8 mouse cellular contexts compared by ENCODE assay signal in the genomic region with DNA sequence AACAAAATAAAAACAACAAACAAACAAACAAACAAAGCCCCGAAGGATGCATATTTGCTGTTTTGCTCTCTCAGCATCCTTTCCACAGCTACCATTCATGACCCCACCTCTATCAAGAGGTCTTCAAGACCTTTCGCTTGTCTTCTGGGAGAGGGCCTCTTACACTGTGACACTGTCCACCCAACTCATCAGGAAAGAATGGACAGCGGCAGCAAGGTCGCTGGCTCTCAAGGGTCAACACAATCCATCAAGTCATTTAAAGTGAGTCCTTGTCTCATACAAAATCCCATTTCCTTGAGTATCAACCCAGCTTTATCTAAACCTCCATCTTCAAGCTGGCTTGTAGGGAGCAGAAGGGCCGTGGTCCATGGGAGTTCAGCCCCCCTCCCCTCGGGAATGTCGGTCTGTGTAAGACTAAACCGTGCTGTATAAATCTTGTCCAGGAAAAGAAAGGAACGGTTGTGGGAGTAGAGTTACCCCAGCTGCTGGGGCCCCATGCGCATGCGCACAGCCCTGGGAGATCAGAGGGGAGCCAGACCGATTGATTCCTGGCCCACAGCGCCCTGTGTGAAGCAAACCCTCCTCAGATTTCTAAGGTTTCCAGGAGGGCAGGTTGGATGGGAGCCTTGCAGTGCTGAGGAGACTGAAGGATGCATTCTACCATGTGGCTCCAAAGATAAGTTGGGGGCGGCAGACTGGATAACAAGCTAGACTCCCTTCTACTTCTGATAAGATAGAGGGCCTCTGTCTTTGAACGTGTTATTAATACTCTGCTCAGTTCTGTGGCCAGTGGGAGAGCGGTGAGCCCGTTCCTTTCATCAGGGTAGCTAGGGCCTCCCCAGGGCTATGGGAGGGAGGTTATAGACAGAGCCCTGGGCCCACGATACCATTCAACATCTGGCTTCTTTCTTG.
DNase-seq lines count a peak whose midpoint lies in the region; ATAC-seq lines count a peak whose summit lies in the region.

No protein-coding gene starts in this region.

- H3K4me1 ChIP-seq in erythroblast, embryonic 14.5 days (ENCODE audit: control insufficient read depth), result peaks cover 18% of the 10 kb centered on the region
- peaks cover 3% of the 10 kb centered on the region; the same call in 1 of the 2 replicates for H3K4me1 ChIP-seq in hindbrain, embryonic 11.5 days (replicated peaks; ENCODE audit: control insufficient read depth, insufficient read depth, low read length)
- H3K4me1 ChIP-seq in limb, embryonic 15.5 days, result peaks cover 43% of the 10 kb centered on the region
- peaks cover 22% of the 10 kb centered on the region for H3K4me1 ChIP-seq in midbrain, embryonic 15.5 days

- H3K36me3 ChIP-seq in erythroblast, embryonic 14.5 days (ENCODE audit: control insufficient read depth), result no peaks in the 10 kb centered on the region
- H3K36me3 ChIP-seq in hindbrain, embryonic 11.5 days (ENCODE audit: control insufficient read depth, insufficient read depth, low read length), result no peaks in the 10 kb centered on the region
- H3K36me3 ChIP-seq in limb, embryonic 15.5 days, result no peaks in the 10 kb centered on the region
- no peaks in the 10 kb centered on the region for H3K36me3 ChIP-seq in midbrain, embryonic 15.5 days (replicated peaks)

- peak overlapping the region; percentile 23 for H3K4me2 ChIP-seq in hindbrain, embryonic 11.5 days (replicated peaks; ENCODE audit: low read depth, low read length)
- H3K4me2 ChIP-seq in limb, embryonic 15.5 days, result peak overlapping the region; percentile 35
- H3K4me2 ChIP-seq in midbrain, embryonic 15.5 days, result no peak overlapping the region

- peak; percentile 50 for DNase-seq in c-Kit-positive CD71-positive TER-119-negative erythroid progenitor cells, embryonic 14.5 days (ENCODE audit: low read depth)
- peak; percentile 88 for DNase-seq in hindbrain, embryonic 11.5 days (ENCODE audit: low spot score)
- no peak for DNase-seq in layer of hippocampus, postnatal 10 days (ENCODE audit: low spot score in 2 of 2)
- DNase-seq in right cerebral cortex, adult 2 months (ENCODE audit: low spot score in 2 of 2), result no peak
- DNase-seq in frontal cortex, postnatal 14 days (ENCODE audit: low spot score in 2 of 2), result no peak

- H3K9me3 ChIP-seq in erythroblast, embryonic 14.5 days (ENCODE audit: control insufficient read depth, low read length), result no peaks in the 10 kb centered on the region
- H3K9me3 ChIP-seq in hindbrain, embryonic 11.5 days (ENCODE audit: control insufficient read depth, low read length), result no peaks in the 10 kb centered on the region
- H3K9me3 ChIP-seq in limb, embryonic 15.5 days, result no peaks in the 10 kb centered on the region
- H3K9me3 ChIP-seq in midbrain, embryonic 15.5 days, result no peaks in the 10 kb centered on the region

- ATAC-seq in hindbrain, embryonic 11.5 days (ENCODE audit: low FRiP score), result peak; percentile 83
- ATAC-seq in limb, embryonic 15.5 days (ENCODE audit: insufficient number of reproducible peaks, low FRiP score, low TSS enrichment, low read depth), result 0 out of 2 replicates have a peak, but pooled peaks have one; percentile 67
- peak; percentile 78 for ATAC-seq in midbrain, embryonic 15.5 days (replicated peaks)

- peak overlapping the region; percentile 68 for H3K27ac ChIP-seq in hindbrain, embryonic 11.5 days (ENCODE audit: low read depth, low read length)
- H3K27ac ChIP-seq in limb, embryonic 15.5 days, result peak overlapping the region; percentile 74
- H3K27ac ChIP-seq in midbrain, embryonic 15.5 days, result peak overlapping the region; percentile 65

- no peak overlapping the region for H3K9ac ChIP-seq in hindbrain, embryonic 11.5 days (ENCODE audit: low read depth, low read length)
- H3K9ac ChIP-seq in limb, embryonic 15.5 days, result no peak overlapping the region
- no peak overlapping the region for H3K9ac ChIP-seq in midbrain, embryonic 15.5 days

- H3K4me3 ChIP-seq in erythroblast, embryonic 14.5 days (replicated peaks), result peak overlapping the region; percentile 19
- no peak overlapping the region for H3K4me3 ChIP-seq in hindbrain, embryonic 11.5 days (ENCODE audit: low read depth, low read length)
- H3K4me3 ChIP-seq in limb, embryonic 15.5 days, result peak overlapping the region; percentile 19; the same call in 1 of the 2 replicates
- no peak overlapping the region for H3K4me3 ChIP-seq in midbrain, embryonic 15.5 days

- H3K27me3 ChIP-seq in erythroblast, embryonic 14.5 days (ENCODE audit: control insufficient read depth), result 0 out of 2 replicates have a peak, but pooled peaks cover 5% of the 10 kb centered on the region
- H3K27me3 ChIP-seq in hindbrain, embryonic 11.5 days (ENCODE audit: control insufficient read depth, insufficient read depth, low read length), result 0 out of 2 replicates have a peak, but pooled peaks cover 3% of the 10 kb centered on the region
- H3K27me3 ChIP-seq in limb, embryonic 15.5 days, result no peaks in the 10 kb centered on the region
- H3K27me3 ChIP-seq in midbrain, embryonic 15.5 days (replicated peaks), result no peaks in the 10 kb centered on the region; the same call in 1 of the 2 replicates

- 16% methylated on average over 18 of the region's 18 CpGs for WGBS in hindbrain, embryonic 11.5 days
- WGBS in limb, embryonic 15.5 days, result 22% methylated on average over 18 of the region's 18 CpGs
- 29% methylated on average over 18 of the region's 18 CpGs for WGBS in midbrain, embryonic 15.5 days

Comparison
In these comparisons a context has a peak if more than half of its experiments do, and no peak if none do; other contexts are left out.
1. DNase-seq: peak in c-Kit-positive CD71-positive TER-119-negative erythroid progenitor cells, embryonic 14.5 days (single experiment) and hindbrain, embryonic 11.5 days (single experiment); none in layer of hippocampus, postnatal 10 days (0 of 2), right cerebral cortex, adult 2 months (0 of 2) and frontal cortex, postnatal 14 days (0 of 2).
2. H3K4me3 ChIP-seq: peak in erythroblast, embryonic 14.5 days (single experiment) and limb, embryonic 15.5 days (single experiment); none in hindbrain, embryonic 11.5 days (single experiment) and midbrain, embryonic 15.5 days (single experiment).
3. Peak in every context shown above with its lines, with median percentiles within 50 percentile points of each other: ATAC-seq and H3K27ac ChIP-seq.